Mouse (Mus musculus): Measurements from ENCODE around the gene Fbxl5.

DNA sequence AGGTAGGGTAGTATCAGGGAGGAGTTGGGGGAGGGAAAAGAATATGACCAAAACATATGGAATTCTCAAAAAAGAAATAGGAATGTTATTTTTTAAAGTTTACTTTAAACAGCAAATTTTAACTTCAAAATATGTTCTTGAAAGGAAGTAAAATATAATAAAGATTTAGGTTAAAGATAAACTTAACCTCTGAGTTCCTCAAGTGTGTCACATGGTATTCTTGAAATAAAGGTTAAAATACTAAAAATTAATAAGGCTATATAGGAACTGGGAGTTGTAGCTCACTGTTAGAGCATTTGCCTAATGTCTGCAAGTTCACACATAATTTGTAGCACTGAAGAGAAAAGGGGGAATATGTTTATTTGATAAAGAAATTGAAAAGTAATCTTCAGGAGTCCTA lies 20.2 kb downstream of the Fbxl5 start:
- TF ChIP-seq CTCF (IDR thresholded peaks at IDR 0.05; ENCODE audit: insufficient read depth, low read length), result no peak
- TF ChIP-seq POLR2A (IDR thresholded peaks at IDR 0.05; ENCODE audit: borderline replicate concordance, extremely low read depth, low read depth, low read length), result no peak

All from lung, adult 2 months (tissue).